Mouse (Mus musculus) forebrain, embryonic 11.5 days (tissue): ENCODE results near the gene Icam2. TPM values are rescaled to one million over a fixed set of nuclear protein-coding genes. Genes with fewer than 3 reads are reported as not detected.

Experiments
- ATAC-seq: fragments of 200-750 bp; cut with Nextera tagmentation; replicated peaks from 2 replicates; pipeline ENCODE4 v1.8.0; 2017; ENCODE audit warnings: moderate TSS enrichment; ENCODE audit not compliant: low FRiP score
- DNase-seq: peaks from one replicate; pipeline ENCODE4 v3.0.0-alpha.2; 2017; ENCODE audit warnings: low spot score
- H3K27ac ChIP-seq: fragments of 300-500 bp; sonication (generic); 2 replicates; pipeline ENCODE4 v1.5.1; 2014; ENCODE audit warnings: low read depth, low read length
- H3K27me3 ChIP-seq: fragments of 300-500 bp; sonication (generic); 2 replicates; pipeline ENCODE4 v1.6.1; 2014; ENCODE audit warnings: mild to moderate bottlenecking, low read length, mixed read lengths; ENCODE audit not compliant: control insufficient read depth, insufficient read depth
- H3K36me3 ChIP-seq: fragments of 300-500 bp; sonication (generic); 2 replicates; pipeline ENCODE4 v1.6.1; 2014; ENCODE audit warnings: mild to moderate bottlenecking, low read length, moderate library complexity, mixed read lengths; ENCODE audit not compliant: control insufficient read depth, insufficient read depth
- H3K4me1 ChIP-seq: fragments of 300-500 bp; sonication (generic); replicated peaks from 2 replicates; pipeline ENCODE4 v1.6.1; 2014; ENCODE audit warnings: low read length, mixed read lengths; ENCODE audit not compliant: control insufficient read depth, insufficient read depth
- H3K4me2 ChIP-seq: fragments of 300-500 bp; sonication (generic); 2 replicates; pipeline ENCODE4 v1.6.1; 2014; ENCODE audit warnings: low read depth, mild to moderate bottlenecking, low read length, moderate library complexity, mixed read lengths; ENCODE audit not compliant: severe bottlenecking
- H3K4me3 ChIP-seq: fragments of 300-500 bp; sonication (generic); 2 replicates; pipeline ENCODE4 v1.5.1; 2014; ENCODE audit warnings: low read depth, low read length
- H3K9ac ChIP-seq: fragments of 300-500 bp; sonication (generic); 2 replicates; pipeline ENCODE4 v1.6.1; 2014; ENCODE audit warnings: low read length
- H3K9me3 ChIP-seq: fragments of 300-500 bp; sonication (generic); 2 replicates; pipeline ENCODE4 v1.6.1; 2016; ENCODE audit warnings: low read length, mixed read lengths; ENCODE audit not compliant: control insufficient read depth
- WGBS: fragments of 180-500 bp; shearing (Covaris S2); extraction: QIAGEN DNeasy Blood & Tissue Kit; methylation state at CpG from one replicate; pipeline ENCODE4 v1.1.7; 2014; 5-methylcytosine and 5-hydroxymethylcytosine counted together
- polyA plus RNA-seq: library from polyadenylated mRNA; unstranded; fragments of >200 nt; fragmentation: Nextera tagmentation; extraction: Ambion mirVana; gene quantifications from 2 replicates; pipeline ENCODE4 v1.2.1, GENCODE M21; 2014

Gene Icam2
- polyA plus RNA-seq, 1 experiment from 2014 or later = 14.1 TPM

GRCm38 (mm10) chr11:106329128-106329527 is 58.7 kb downstream of the Icam2 start:
- Histone ChIP-seq H3K27ac (no peak overlapping the region), H3K36me3 (no peaks in the 10 kb centered on the region), H3K4me2 (no peak overlapping the region), H3K4me1 (no peaks in the 10 kb centered on the region), H3K9me3 (no peaks in the 10 kb centered on the region), H3K4me3 (no peak overlapping the region), H3K9ac (no peak overlapping the region), H3K27me3 (no peaks in the 10 kb centered on the region)
- 84% methylated on average over 6 of the region's 6 CpGs for WGBS
- ATAC-seq = no peak
- no peak for DNase-seq

- Histone ChIP-seq H3K27ac (no peak overlapping the region), H3K9me3 (no peaks in the 10 kb centered on the region), H3K4me3 (no peak overlapping the region), H3K27me3 (no peaks in the 10 kb centered on the region), H3K36me3 (no peaks in the 10 kb centered on the region), H3K4me2 (no peak overlapping the region), H3K4me1 (no peaks in the 10 kb centered on the region), H3K9ac (no peak overlapping the region)
- ATAC-seq (no peak), DNase-seq (no peak)
- 77% methylated on average over 5 of the region's 5 CpGs for WGBS
Measured at GRCm38 (mm10) chr11:106328521-106328920, 59.4 kb downstream of the Icam2 start.

Other genes with a start within 250 kb of the Icam2 start
- gene Gm10840, start 227.2 kb downstream of the Icam2 start, polyA plus RNA-seq = 1.2 TPM in 1 of 2 replicates, not detected in the other
- 309 and 337 TPM in 2 replicates for gene Limd2, start 227.2 kb downstream of the Icam2 start, polyA plus RNA-seq
- gene Strada, start 185.9 kb downstream of the Icam2 start, polyA plus RNA-seq = 41.8 and 43.6 TPM in 2 replicates
- gene Ccdc47, start 171.7 kb downstream of the Icam2 start, polyA plus RNA-seq = 70.9 and 74.1 TPM in 2 replicates
- gene Ddx42, start 171.1 kb downstream of the Icam2 start, polyA plus RNA-seq = 109 and 111 TPM in 2 replicates
- gene Ftsj3, start 132.0 kb downstream of the Icam2 start, polyA plus RNA-seq = 70.1 and 71.1 TPM in 2 replicates
- 368 and 384 TPM in 2 replicates for gene Psmc5, start 131.9 kb downstream of the Icam2 start, polyA plus RNA-seq
- 27.2 and 27.7 TPM in 2 replicates for gene Smarcd2, start 115.1 kb downstream of the Icam2 start, polyA plus RNA-seq
- 0.15 and 0.29 TPM in 2 replicates for gene Tcam1, start 111.4 kb downstream of the Icam2 start, polyA plus RNA-seq
- gene Gh, start 86.2 kb downstream of the Icam2 start, polyA plus RNA-seq = not detected in 2 replicates
- 0.31 and 0.79 TPM in 2 replicates for gene Cd79b, start 73.3 kb downstream of the Icam2 start, polyA plus RNA-seq
- gene Scn4a, start 34.8 kb downstream of the Icam2 start, polyA plus RNA-seq = 0.11 TPM in 1 of 2 replicates, not detected in the other
- gene Prr29, start 22.6 kb downstream of the Icam2 start, polyA plus RNA-seq = not detected in 2 replicates
- gene Ern1, start 99.8 kb upstream of the Icam2 start, polyA plus RNA-seq = 5.6 and 7.9 TPM in 2 replicates
- gene Tex2, start 225.3 kb upstream of the Icam2 start, polyA plus RNA-seq = 8.3 and 8.8 TPM in 2 replicates